Mouse (Mus musculus) yolk sac, embryonic 10.5 days (tissue): ENCODE measurements at regions not wholly inside any gene's neighbourhood (a gene's known extent, or its start where the extent isn't known, plus 50 kb on each side); places are given as distances from the start of the nearest gene placed in this dataset.

Experiments
- DNase-seq: peaks from one replicate; pipeline ENCODE4 v3.0.0-alpha.2; 2017; ENCODE audit warnings: low spot score

DNA sequence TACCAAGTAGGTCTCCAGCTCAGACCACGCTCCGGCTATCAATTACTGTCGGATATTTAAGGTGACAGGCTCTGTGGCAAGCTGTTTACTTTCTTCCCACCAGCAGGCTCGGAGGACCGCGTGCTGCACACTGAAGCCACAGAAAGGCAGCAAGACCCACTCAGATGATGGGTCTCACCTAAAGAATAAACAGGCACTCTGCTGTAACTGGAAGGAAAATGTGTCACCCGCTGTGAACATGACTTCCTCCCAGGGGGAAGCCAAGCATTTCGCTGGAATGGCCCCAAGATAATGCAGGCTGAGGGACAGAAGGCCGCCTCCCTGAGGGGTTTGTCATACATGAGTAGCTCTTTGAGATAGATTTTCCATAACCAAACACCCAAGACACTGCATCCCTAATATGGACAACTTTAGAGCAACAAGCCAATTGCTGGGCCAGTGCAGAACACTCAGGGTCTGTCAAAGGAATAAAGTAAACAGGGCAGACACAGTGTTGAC, 259.3 kb downstream of the Atp23 start:
- no peak for DNase-seq

DNA sequence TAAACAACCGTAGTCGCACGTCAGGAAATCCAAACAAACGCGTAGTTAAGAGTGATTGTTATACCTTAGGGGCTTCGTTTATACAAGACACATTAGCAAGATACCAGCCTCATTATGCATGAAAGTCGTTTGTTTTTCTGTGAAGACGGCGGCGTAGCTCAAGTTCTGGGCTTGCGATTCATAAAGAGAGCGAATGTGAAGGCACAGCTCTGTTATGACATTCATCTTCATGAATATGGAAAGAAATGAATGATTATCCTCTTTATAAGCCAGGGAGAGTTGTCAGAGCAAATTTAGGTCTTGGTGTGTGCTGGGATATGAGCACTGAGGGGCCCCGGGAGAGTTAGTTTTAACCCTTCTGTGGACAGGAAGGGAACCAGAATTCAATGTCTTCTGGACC, 266.4 kb downstream of the Atp23 start:
- DNase-seq = no peak

- no peak for DNase-seq
These were observed 273.1 kb downstream of the Atp23 start for GRCm38 (mm10) chr10:126628057-126628456.

DNA sequence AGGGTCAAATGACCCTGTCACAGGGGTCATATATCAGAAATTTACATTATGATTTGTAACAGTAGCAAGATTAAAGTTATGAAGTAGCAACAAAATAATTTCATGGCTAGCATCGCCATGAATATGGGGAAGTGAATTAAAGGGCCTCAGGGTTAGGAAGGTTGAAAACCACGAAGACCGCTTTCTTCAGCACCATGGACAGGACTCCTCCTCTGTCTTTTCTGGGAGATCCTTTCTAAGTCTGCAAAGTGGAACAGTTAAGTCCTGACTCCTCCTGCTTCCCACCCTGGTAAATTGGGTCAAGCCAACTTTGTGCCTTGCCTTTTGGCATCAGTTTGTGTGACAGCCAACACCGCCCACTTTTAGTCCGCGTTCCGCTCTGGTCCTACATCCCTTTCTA, 275.7 kb downstream of the Atp23 start:
- peak; percentile 28 for DNase-seq

- no peak for DNase-seq
These were observed 280.4 kb downstream of the Atp23 start for GRCm38 (mm10) chr10:126620802-126621201.

- no peak for DNase-seq
These were observed 281.2 kb downstream of the Atp23 start for GRCm38 (mm10) chr10:126619970-126620369.

GRCm38 (mm10) chr10:126612226-126612625, 288.9 kb downstream of the Atp23 start:
- DNase-seq = no peak

GRCm38 (mm10) chr10:126610506-126610905, 290.6 kb downstream of the Atp23 start:
- no peak for DNase-seq

- no peak for DNase-seq
These were observed 301.5 kb downstream of the Atp23 start for GRCm38 (mm10) chr10:126599686-126600085.

DNA sequence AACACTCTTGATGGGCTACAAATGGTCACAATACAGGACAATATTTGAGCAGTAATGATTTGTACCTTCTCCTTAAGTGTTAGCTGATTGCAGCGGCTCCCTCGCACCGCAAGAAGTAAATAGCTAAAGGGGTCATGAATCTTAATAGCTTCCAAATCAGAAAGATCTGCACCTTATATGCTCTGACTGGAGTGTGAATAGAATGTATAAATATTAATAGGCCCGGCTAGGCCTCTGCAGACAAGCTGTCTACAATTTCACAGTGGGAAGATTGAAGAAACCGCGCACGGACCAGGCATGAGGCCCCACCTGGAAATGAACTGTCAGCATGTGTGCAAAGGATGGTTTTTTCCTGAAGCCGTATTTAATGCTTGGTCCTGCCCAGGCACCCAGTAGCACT, 333.0 kb downstream of the Atp23 start:
- DNase-seq = no peak

DNA sequence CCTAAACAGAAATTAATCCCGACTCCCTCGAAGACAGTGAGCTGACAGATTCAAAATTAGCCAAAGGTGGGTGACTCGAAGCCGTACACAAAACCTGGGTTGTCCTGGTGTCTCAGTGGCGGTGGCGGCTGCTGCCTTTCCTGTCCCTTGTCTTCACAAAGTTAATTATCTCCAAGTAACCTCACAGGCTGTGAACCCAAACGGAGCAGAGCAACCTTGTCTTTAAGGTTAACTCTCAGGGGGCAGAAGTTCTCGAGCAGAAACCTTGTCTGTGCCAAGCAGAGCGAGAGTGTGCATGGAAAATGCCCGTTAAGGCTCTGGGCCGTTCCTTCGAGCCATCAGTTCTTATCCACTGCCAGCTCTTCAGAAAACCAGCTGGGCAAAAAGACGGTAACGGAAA, 335.8 kb downstream of the Atp23 start:
- DNase-seq = no peak

DNA sequence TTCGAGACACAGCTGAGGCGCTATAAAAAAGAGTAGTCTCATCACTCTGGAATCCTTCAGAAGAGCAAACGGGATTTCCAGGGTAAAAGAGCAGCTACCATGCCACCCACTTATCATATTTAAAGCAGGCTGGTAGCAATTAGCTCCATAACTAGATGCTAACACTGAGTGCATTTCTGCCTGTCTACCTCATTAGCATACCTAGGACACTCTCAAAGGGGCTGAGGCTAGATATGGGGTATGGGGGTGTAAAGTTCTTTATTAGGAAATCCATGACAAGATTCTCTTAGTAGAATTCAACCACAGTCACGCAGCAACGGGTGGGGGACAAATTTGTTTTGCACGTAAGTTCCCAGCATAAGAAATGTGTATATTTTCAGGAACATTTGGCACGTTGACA, 346.1 kb downstream of the Atp23 start:
- DNase-seq = no peak

DNA sequence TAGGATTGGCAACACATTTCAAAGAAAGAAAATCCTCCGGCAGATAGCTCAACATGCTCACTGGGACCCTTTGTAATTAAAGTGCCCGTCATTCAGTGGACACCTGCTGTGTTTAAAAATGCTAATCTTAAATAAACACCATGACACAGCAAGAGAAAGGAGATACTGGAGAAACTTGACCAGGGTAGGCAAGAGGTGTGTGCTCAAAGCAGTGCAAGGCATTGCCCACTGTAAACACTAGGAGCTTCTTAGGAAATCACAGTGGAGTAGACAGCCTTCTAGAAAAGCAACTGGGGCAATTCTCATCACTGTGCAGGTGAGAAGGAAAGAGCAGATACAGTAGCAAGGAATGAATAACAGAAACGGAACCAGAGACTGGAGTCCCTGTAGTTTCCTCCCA, 369.2 kb downstream of the Atp23 start:
- DNase-seq = no peak

- no peak for DNase-seq
These were observed 369.8 kb downstream of the Atp23 start for GRCm38 (mm10) chr10:126531368-126531767.

- no peak for DNase-seq
These were observed 372.4 kb downstream of the Atp23 start for GRCm38 (mm10) chr10:126528801-126529200.

GRCm38 (mm10) chr10:126526186-126526585, 375.0 kb downstream of the Atp23 start:
- DNase-seq = no peak

- DNase-seq = no peak
These were observed 379.0 kb downstream of the Atp23 start for GRCm38 (mm10) chr10:126521836-126522815.

GRCm38 (mm10) chr10:126520973-126521372, 380.2 kb downstream of the Atp23 start:
- DNase-seq = no peak

DNA sequence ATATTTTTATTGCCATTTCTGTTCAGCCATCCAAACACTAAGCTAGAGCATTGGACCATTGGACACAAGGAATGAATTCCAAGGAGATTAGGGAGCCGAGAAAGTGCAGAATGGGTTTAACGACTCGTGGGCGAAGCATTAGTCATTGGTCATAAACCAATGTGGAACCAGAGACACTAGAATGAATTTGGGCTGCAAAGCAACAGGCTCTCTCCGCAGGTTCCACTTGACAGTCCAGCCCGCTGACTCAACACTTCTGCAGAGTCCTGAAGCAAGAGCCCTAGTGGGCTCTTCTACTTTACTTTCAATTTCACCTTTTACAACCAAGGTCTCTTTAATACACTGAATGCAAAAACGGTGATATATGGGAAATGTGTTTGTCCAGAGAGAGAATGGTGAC, 388.0 kb downstream of the Atp23 start:
- no peak for DNase-seq

DNA sequence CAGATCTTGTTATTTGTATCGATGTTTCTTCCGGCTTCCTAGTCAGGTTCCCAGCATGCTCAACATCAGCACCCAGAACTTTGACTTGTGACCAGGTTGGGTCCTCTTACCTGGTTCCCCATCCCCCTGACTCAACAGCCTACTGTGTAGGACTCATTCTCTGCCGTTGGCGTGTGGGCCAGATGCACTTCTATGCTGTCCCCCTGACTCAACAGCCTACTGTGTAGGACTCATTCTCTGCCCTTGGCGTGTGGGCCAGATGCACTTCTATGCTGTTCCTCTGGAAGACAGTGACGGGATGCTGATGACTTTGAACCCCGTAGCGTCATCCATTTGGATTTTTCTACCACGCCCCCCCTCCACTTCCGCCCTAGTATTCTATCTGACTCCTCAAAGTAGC, 389.6 kb downstream of the Atp23 start:
- no peak for DNase-seq

GRCm38 (mm10) chr10:126505988-126506387, 395.2 kb downstream of the Atp23 start:
- DNase-seq = no peak

- no peak for DNase-seq
These were observed 399.0 kb downstream of the Atp23 start for GRCm38 (mm10) chr10:126502013-126502688.

- DNase-seq = no peak
These were observed 402.4 kb downstream of the Atp23 start for GRCm38 (mm10) chr10:126498726-126499125.
